Mouse (Mus musculus): ENCODE measurements around the gene Rilpl1.

DNA sequence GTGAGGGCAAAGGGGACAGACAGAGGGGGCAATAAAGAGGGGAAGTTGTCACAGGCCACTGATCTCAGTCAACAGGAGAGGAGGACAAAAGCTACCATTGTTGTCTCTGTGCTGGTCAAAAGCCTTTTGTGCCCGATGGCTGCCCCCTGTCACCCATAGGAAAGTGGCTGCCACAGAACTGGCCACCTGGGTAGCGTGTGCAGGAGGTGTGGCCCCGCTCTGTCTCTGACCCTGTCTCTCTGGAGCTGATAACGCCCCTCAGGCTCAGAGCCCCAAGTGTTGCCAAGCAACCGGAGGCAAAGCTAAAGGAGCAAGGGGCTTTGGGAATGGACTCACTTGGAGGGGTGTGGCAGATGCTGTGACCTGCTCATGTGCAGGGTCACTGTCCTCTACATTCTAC, 32.2 kb downstream of the Rilpl1 start:
- TF ChIP-seq CTCF (IDR thresholded peaks at IDR 0.05; ENCODE audit: borderline replicate concordance, control insufficient read depth, extremely low read depth, insufficient read depth, low read length, poor library complexity): no peak
- TF ChIP-seq POLR2A (IDR thresholded peaks at IDR 0.05; ENCODE audit: control insufficient read depth, extremely low read depth, insufficient read depth, low read length, poor library complexity): no peak

All from thymus, adult 2 months (tissue).